Mouse (Mus musculus) ZHBTc4 (cell line): ENCODE data around the gene Sh3glb2.

Experiments used
- DNase-seq: peaks from one replicate; pipeline ENCODE4 v3.0.0-alpha.2; 2011; ENCODE audit warnings: low read depth, low spot score

The Sh3glb2 gene

GRCm38 (mm10) chr2:30380564-30381376 lies 21.6 kb upstream of the Sh3glb2 start:
- DNase-seq = no peak

- no peak for DNase-seq
These were observed 20.2 kb upstream of the Sh3glb2 start for GRCm38 (mm10) chr2:30379307-30379706.

DNA sequence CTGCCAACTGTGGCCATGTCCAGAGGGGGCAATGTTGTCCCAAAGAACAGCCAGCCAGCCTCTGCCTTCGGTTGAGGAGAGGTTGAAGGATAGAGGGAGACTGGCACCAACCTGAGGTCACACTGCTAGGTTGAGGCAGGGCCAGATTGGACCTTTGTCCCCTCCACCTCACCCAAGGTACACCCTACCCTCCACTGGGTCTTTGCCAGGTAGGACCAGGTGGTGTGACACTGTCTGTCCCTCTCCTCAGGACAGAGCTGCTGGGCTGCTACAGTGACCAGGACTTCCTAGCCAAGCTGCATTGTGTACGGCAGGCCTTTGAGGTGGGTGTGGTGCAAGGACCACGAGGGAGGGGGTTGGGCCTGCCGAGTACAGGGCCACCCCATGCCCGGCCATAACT lies 18.6 kb upstream of the Sh3glb2 start:
- no peak for DNase-seq

- no peak for DNase-seq
These were observed 16.8 kb upstream of the Sh3glb2 start for GRCm38 (mm10) chr2:30375893-30376292.

GRCm38 (mm10) chr2:30372726-30373125 lies 13.6 kb upstream of the Sh3glb2 start:
- no peak for DNase-seq

GRCm38 (mm10) chr2:30371544-30371943 lies 12.4 kb upstream of the Sh3glb2 start:
- no peak for DNase-seq

- DNase-seq = no peak
These were observed 7.1 kb upstream of the Sh3glb2 start for GRCm38 (mm10) chr2:30366203-30366602.

- no peak for DNase-seq
These were observed 6.3 kb upstream of the Sh3glb2 start for GRCm38 (mm10) chr2:30365281-30366069.

- peak; percentile 100 for DNase-seq
These were observed 4.9 kb upstream of the Sh3glb2 start, which contains the start of gene Miga2 for GRCm38 (mm10) chr2:30363773-30364650. TSS of gene Miga2 (plus strand) at chr2:30364233.

DNA sequence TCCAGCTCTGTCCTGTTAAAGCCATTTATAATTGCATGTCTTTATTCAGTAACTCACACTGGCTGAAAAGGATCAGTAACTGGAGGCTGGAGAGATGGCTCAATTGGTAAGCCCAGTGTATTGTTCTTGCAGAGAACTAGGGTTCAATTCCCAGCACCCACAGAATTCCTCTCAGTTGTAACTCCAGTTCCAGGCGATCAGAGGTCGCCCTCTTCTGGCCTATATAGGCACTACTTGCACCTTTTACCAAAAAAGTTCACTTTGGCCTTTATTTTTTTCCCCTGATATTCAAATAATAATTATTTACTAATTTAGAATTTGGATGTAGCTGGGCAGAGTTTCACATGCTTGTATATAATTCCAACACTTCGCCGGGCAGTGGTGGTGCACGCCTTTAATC lies 3.7 kb upstream of the Sh3glb2 start:
- peak; percentile 45 for DNase-seq

DNA sequence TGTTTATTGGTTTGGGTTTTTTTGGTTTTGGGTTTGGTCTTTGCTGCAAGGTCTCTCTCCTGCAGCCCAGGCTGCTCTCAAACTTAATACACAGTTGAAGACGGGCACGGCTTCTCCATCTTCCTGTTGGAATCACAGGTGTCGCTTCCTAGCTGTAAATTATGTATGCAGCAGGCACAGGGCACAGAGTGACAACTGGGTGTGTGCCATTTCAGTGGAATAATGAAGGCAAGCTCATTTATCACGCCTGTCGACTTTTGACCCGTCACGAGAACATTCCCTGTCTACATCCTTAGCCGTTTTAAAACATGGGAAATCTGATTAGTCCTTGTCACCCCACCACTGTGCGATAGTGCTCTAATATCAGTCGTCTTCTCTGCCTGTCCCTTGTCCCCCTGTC lies 1.5 kb upstream of the Sh3glb2 start:
- no peak for DNase-seq

DNA sequence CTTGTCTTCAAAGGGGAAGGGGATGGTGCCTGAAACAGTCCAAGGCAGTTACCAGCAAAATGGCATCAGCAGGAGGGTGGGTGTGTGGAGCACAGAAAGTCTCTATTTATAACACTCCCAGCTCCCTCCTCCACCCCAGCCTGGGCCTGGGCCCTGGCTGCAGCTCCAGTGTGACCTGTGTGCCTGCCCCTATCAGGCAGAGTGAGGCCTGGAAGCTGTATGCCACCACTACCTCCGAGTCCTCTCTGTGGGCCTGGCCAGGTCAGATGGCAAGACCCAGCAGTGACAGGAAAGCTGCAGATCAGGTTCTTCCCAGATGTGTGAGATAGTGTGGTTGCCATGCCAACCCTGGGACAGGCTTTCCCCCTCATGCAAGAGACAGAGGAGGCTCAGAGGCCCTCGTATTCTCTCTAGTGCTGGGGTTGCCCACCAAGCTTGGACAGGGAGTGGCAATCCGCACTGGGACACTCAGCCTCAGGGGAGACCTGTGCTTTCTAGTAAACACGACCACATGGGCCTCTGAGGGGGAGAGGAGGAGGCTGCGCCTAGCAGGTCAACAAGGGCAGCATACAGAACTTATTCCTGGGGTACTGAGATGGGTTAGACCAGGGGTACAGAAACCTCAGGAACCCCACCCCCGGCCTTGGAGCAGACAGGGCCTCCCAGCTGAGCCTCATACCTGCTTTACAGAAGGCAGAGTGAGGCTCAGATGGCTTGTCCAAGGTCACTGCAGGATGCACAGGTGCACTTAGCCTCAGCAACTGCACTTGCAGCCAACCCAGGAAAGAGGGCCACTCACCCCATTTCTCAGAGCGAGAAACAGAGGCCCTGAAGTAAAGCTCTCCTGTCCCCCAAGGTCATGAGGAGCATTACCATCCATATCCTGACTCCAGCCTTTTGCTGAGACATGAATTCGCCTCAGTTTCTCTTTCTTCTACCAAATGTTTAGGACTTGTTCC lies 1.3 kb downstream of the Sh3glb2 start:
- DNase-seq = no peak

- DNase-seq = no peak
These were observed 2.2 kb downstream of the Sh3glb2 start for GRCm38 (mm10) chr2:30356906-30357305.

DNA sequence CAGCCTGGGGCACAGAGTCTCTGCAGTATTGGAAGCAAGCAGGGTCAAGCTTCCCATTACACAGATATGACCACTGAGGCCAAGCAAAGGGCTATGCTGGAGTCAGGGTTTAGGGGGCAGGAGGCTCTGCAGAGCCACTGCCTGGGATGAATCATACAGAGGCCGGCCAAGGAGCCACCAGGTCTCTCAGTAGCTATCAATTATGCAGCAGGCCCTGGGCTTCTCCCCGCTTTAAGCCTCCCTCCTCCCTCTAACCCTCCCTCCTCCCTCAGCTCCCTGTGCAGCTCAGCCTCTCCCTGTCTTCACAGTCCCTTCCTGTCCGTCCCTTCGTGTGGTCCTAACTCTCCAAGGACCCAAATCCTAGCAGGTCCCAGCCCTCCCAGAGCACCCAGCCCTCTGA lies 2.9 kb downstream of the Sh3glb2 start:
- DNase-seq = no peak

GRCm38 (mm10) chr2:30355861-30356260 lies 3.3 kb downstream of the Sh3glb2 start:
- DNase-seq = no peak

GRCm38 (mm10) chr2:30351149-30351548 lies 8.0 kb downstream of the Sh3glb2 start:
- peak; percentile 76 for DNase-seq

DNA sequence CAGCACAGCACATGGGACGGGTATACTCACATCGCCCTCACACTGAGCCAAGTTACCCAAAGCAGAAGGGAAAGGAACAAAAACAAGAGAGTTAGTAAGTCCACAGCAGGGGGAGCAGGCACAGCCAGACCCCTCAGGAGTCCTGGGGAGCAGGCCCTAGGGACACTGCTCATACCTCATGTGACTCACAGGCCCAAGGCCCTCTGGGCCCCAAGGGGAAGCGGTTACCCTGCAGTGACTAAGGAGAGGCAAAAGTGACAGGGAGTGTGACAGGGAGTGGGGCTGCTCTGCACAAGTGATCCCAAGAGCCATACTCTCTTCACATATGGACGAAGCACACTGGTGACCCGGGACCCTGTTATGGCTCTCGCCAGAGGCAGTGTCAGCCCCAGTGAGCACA lies 9.9 kb downstream of the Sh3glb2 start:
- no peak for DNase-seq

DNA sequence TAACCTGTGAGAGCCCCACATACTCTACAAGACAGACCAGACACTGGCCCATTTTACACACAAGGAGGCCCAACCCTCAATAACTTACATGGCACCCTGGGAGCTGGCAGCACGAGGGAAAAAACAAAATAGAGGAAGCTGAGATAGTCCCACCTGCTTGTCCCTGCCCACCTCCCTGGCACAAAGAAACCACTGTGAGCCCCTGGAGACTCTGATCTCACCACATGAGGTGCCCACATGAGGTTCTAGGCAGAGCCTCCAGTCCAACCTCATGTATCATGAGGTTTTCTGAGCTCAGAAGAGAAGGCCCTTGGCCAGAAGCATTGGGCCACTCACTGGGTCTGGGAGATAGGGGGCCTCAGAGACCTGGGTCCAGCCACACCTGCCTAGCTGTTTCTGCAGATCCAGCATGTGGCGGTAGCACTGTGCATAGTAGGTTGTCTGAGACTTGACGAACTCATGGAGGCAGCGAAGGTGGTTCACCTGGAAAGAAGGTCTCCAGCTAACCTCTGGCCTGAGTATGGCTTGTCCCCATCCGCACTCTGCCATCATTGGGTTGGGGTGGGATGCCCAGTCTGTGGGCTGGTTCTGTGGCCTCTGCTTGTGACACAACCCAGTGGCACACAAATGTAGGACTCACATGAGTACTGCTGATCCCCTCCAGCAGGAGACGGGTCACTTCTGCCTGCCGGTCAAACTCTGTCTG lies 13.0 kb downstream of the Sh3glb2 start:
- DNase-seq = no peak

- DNase-seq = no peak
These were observed 15.5 kb downstream of the Sh3glb2 start for GRCm38 (mm10) chr2:30343601-30344137.

GRCm38 (mm10) chr2:30342544-30342943 lies 16.6 kb downstream of the Sh3glb2 start:
- no peak for DNase-seq
